Mouse (Mus musculus) lung, adult 2 months (tissue): ENCODE data around the gene Rnf187. TPM values are rescaled to one million over a fixed set of nuclear protein-coding genes. Genes with fewer than 3 reads are reported as not detected.

ENCODE experiments used
- DNase-seq: peaks from one replicate; pipeline ENCODE4 v3.0.0; 2022
- H3K4me1 ChIP-seq: fragments of 200-500 bp; 2 replicates; pipeline ENCODE4 v1.6.1; 2011; ENCODE audit warnings: low read length; ENCODE audit not compliant: control insufficient read depth, insufficient read depth
- H3K4me3 ChIP-seq: fragments of 200-500 bp; replicated peaks from 2 replicates; pipeline ENCODE3; 2011; ENCODE audit warnings: low read depth, mild to moderate bottlenecking, control low read depth, low read length; ENCODE audit errors: extremely low read depth
- CTCF ChIP-seq: fragments of 200-500 bp; IDR thresholded peaks from 2 replicates; pipeline ENCODE4 v1.5.1; 2011; ENCODE audit warnings: mild to moderate bottlenecking, low read length, control low read depth; ENCODE audit not compliant: insufficient read depth
- POLR2A ChIP-seq: fragments of 200-500 bp; IDR thresholded peaks from 2 replicates; pipeline ENCODE4 v1.6.1; 2011; ENCODE audit warnings: low read depth, mild to moderate bottlenecking, control low read depth, low read length, borderline replicate concordance; ENCODE audit errors: extremely low read depth
- WGBS: fragments of 180-500 bp; shearing (Covaris S2); methylation state at CpG from one replicate; pipeline ENCODE4 v1.1.7; 2018; 5-methylcytosine and 5-hydroxymethylcytosine counted together
- polyA plus RNA-seq: library from polyadenylated mRNA; depleted of rRNA; stranded (reverse); fragments of >200 nt; gene quantifications from 2 replicates; pipeline ENCODE4 v1.2.3, GENCODE M21; 2012

Gene Rnf187
- polyA plus RNA-seq, 1 experiment: 190 TPM

- WGBS: 1% methylated on average over 48 of the region's 48 CpGs
- no peak for DNase-seq
- TF ChIP-seq POLR2A: peak; percentile 50; the same call in 1 of the 2 replicates
- no peak for TF ChIP-seq CTCF
- no peaks in the 10 kb centered on the region for H3K4me1 ChIP-seq
- peak within 1 kb of the TSS; percentile 55 for H3K4me3 ChIP-seq
These were observed 10.1 kb upstream of the Rnf187 start, which contains the start of gene Hist3h2ba for GRCm38 (mm10) chr11:58948542-58949479. Hist3h2ba (plus strand) TSS chr11:58948920.

DNA sequence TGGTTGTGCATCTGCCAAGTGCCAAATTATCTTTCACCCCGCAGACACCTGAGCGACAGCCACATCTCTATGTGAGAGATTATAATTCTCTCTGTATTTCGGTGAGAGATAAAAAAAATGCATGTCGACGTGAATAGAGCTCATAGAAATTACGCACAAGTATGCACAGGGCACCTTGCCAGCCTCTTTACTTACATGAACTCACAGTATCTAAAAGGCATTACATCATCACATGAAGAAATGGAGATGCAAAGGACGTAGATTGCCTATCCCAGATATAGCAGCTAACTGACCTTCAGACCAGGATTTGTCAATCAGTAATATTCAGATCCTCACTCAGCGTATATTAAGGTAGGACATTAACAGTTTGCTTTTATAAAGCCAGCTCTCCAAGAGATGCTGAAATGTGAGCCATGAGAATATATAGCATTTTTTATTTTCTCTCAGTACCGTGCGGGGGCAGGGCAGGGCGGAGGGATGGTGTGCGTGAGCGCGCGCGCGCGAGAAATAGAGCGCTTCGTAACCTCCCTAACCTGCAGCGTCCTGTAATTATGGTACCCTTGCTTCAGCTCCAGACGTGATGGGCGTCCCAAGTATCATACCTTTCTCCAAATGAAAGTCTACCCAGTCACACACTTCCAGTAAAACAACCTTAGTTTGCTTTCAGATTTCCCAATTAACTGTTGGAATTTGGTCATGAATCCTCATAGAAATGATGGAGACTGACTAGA is 9.2 kb upstream of the Rnf187 start:
- no peaks in the 10 kb centered on the region for H3K4me1 ChIP-seq
- no peak overlapping the region for H3K4me3 ChIP-seq
- TF ChIP-seq POLR2A (no peak), CTCF (no peak)
- 18% methylated on average over 23 of the region's 23 CpGs for WGBS
- no peak for DNase-seq

GRCm38 (mm10) chr11:58947306-58947705 is 8.6 kb upstream of the Rnf187 start:
- Histone ChIP-seq H3K4me3 (no peak overlapping the region), H3K4me1 (no peaks in the 10 kb centered on the region)
- TF ChIP-seq POLR2A (no peak), CTCF (no peak)
- no peak for DNase-seq
- WGBS: 85% methylated on average over 3 of the region's 3 CpGs

DNA sequence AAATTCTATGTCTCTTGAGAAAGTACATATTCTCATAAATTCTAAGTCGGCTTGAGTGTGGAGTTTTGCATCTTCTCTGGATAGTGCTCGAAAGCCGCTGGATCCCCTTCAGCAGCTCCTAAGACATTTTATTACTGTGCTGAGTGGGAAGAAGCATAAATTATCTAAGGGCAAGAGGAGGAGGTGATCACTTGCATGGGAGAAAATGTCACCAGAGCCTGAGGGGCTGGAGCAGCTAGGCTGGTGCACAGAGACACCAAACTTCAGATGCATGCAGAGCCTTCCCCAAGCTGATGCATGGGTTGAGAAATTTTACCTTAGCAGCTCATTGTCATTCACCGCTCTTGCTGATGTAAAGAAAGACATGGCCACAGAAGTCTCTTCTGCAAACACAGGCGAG is 5.4 kb upstream of the Rnf187 start:
- Histone ChIP-seq H3K4me1 (no peaks in the 10 kb centered on the region), H3K4me3 (no peak overlapping the region)
- 77% methylated on average over 5 of the region's 5 CpGs for WGBS
- DNase-seq: no peak
- TF ChIP-seq CTCF (no peak), POLR2A (no peak)

- WGBS: 19% methylated on average over 6 of the region's 6 CpGs
- TF ChIP-seq CTCF (no peak), POLR2A (no peak)
- Histone ChIP-seq H3K4me3 (no peak overlapping the region), H3K4me1 (peaks cover 8% of the 10 kb centered on the region)
- no peak for DNase-seq
These were observed 348 bp upstream of the Rnf187 start for GRCm38 (mm10) chr11:58939088-58939439.

- no peak for DNase-seq
- Histone ChIP-seq H3K4me1 (peaks cover 8% of the 10 kb centered on the region), H3K4me3 (peak overlapping the region; percentile 85)
- TF ChIP-seq POLR2A: no peak
- TF ChIP-seq CTCF: no peak
- 2% methylated on average over 13 of the region's 13 CpGs for WGBS
These were observed 807 bp downstream of the Rnf187 start for GRCm38 (mm10) chr11:58937909-58938308.

- H3K4me1 ChIP-seq: no peaks in the 10 kb centered on the region
- no peak for DNase-seq
- 53% methylated on average over 4 of the region's 4 CpGs for WGBS
- TF ChIP-seq CTCF (no peak), POLR2A (no peak)
- no peak overlapping the region for H3K4me3 ChIP-seq
These were observed 7.1 kb downstream of the Rnf187 start for GRCm38 (mm10) chr11:58931576-58931975.

- 97% methylated on average over 3 of the region's 3 CpGs for WGBS
- Histone ChIP-seq H3K4me3 (no peak overlapping the region), H3K4me1 (no peaks in the 10 kb centered on the region)
- TF ChIP-seq POLR2A (no peak), CTCF (no peak)
- DNase-seq: no peak
These were observed 8.5 kb downstream of the Rnf187 start for GRCm38 (mm10) chr11:58930254-58930653.

- H3K4me1 ChIP-seq: no peaks in the 10 kb centered on the region
- TF ChIP-seq CTCF: no peak
- TF ChIP-seq POLR2A: no peak
- WGBS: 49% methylated on average over 3 of the region's 3 CpGs
- H3K4me3 ChIP-seq: no peak overlapping the region
- no peak for DNase-seq
These were observed 9.1 kb downstream of the Rnf187 start for GRCm38 (mm10) chr11:58929641-58930040.
